Mouse (Mus musculus): ENCODE data around the gene Churc1. TPM values are rescaled to one million over a fixed set of nuclear protein-coding genes. Genes with fewer than 3 reads are reported as not detected.

Churc1 gene
- polyA plus RNA-seq (2012; rRNA removed) = 66.9 and 74.4 TPM in 2 replicates

GRCm38 (mm10) chr12:76765354-76765851 lies at the start of gene Churc1, which contains the start of gene Fntb:
Churc1 (plus strand) TSS chr12:76765538.
Fntb (plus strand) TSS chr12:76765589.

GRCm38 (mm10) chr12:76795350-76795749 lies 30.0 kb downstream of the Churc1 start, which contains the start of gene Gpx2:
Gpx2 (minus strand) TSS chr12:76795554.

GRCm38 (mm10) chr12:76822651-76823041 lies 57.3 kb downstream of the Churc1 start, which contains the start of gene Rab15:
Rab15 (minus strand) TSS chr12:76822908.

Other genes starting within 250 kb of the Churc1 start
- gene Plekhg3, start 234.6 kb upstream of the Churc1 start, polyA plus RNA-seq (2012; rRNA removed) = 2.9 and 3.5 TPM in 2 replicates
- 6.7 and 7.0 TPM in 2 replicates for gene Sptb, start 55.0 kb upstream of the Churc1 start, polyA plus RNA-seq (2012; rRNA removed)
- gene Fntb, start 51 bp downstream of the Churc1 start, polyA plus RNA-seq (2012; rRNA removed) = 37.4 and 38.3 TPM in 2 replicates
- gene Gpx2, start 30.0 kb downstream of the Churc1 start, polyA plus RNA-seq (2012; rRNA removed) = 0.28 and 0.39 TPM in 2 replicates
- 58.2 and 58.7 TPM in 2 replicates for gene Rab15, start 57.4 kb downstream of the Churc1 start, polyA plus RNA-seq (2012; rRNA removed)
- gene Max, start 196.7 kb downstream of the Churc1 start, polyA plus RNA-seq (2012; rRNA removed) = 49.4 and 54.0 TPM in 2 replicates